Mouse (Mus musculus) small intestine, adult 2 months (tissue): ENCODE measurements around the gene Gm37240.

Source experiments
- CTCF ChIP-seq: fragments of 200-500 bp; IDR thresholded peaks from 2 replicates; pipeline ENCODE4 v1.5.1; 2012; ENCODE audit warnings: low read depth, mild to moderate bottlenecking, control low read depth, inconsistent platforms, low read length, moderate library complexity, mixed read lengths; ENCODE audit not compliant: insufficient replicate concordance, insufficient read length; ENCODE audit errors: extremely low read depth
- POLR2A ChIP-seq: fragments of 200-500 bp; IDR thresholded peaks from 2 replicates; pipeline ENCODE4 v1.6.1; 2012; ENCODE audit warnings: low read depth, mild to moderate bottlenecking, control low read depth, inconsistent platforms, low read length, moderate library complexity

DNA sequence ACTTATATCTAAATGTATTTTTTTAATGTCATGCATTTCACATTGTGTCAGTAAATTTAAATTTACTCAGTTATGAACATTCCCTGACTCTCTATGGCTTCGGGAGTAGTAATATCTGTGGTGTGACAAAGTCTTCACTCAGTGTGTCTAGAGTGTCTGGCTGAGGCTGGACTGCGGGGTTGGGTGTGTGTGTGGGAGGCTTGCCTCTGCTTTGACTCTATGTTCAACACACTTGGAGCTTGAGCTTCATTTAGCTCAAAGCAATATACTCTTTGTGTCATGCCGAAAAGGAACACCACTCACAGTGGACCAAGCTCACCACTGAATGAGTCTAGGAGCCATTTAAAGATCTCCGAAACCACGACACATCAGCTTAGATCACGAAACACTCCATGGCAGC lies 1203.5 kb downstream of the Gm37240 start:
- TF ChIP-seq CTCF (no peak), POLR2A (no peak)
